Mouse (Mus musculus) retina, postnatal 1 day (tissue): ENCODE measurements around the gene Ube2q2.
"Not testable (repeated sequence)": the region's sequence is repeated elsewhere in the genome, so short reads cannot be mapped to it uniquely, and the experiment has no call there.

Experiments
- DNase-seq: peaks from one replicate; pipeline ENCODE4 v3.0.0-alpha.2; 2012

Ube2q2 gene

DNA sequence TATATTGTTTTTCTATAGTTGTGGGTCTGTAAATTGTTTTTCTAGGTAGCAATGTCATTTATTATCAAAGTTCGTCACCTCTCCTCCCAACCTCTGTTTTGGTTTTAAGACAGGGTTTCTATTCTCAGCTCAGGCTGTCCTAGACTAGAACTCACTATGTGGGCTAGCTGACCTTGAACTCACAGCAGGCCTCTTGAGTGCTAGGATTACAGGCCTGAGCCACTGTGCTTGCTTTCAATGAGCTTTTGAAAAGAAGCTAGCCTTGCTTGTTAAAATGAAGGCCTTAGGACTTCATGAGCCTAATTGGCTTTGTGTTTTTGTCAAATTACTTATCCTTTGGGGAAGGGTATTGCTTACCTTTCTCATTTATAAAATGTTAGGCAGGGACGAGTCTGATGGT lies 25.6 kb downstream of the Ube2q2 start:
- no peak for DNase-seq

DNA sequence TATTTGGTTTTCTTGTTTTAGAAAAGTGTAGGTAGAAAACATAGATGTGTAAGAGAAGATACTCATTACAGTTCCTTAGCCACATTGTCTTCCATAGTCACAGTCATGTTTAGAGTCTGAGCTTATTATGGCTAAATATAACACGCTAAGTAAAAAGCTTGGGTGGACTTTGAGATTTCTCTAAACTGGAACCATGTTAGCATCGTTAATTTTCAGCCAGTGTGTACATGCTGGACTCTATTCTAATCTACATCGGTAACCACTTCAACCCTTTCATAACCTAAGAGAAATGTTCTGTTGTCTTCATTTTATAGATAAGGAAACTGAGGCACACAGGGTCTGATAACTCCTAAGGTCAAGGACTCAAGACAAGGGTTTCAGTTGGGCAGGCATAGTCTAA lies 47.2 kb downstream of the Ube2q2 start:
- DNase-seq = no peak

DNA sequence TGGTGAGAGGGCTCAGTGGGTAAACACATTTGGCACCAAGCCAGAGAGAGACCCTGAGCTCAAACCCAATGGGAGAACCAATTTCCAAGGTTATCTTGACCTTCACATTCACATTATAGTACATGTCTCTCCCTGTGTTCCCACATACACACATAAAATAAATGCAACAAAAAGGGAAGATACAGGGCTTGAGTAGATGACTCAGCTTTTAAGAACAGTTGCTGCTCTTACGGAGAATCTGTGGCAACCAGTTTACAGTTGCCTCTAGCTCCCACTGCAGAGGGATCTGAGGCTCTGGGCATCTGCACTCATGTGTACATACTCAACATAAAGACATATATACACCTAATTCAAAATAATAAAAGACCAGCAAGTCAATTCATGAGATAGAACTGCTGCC lies 49.6 kb downstream of the Ube2q2 start:
- DNase-seq = no peak

DNA sequence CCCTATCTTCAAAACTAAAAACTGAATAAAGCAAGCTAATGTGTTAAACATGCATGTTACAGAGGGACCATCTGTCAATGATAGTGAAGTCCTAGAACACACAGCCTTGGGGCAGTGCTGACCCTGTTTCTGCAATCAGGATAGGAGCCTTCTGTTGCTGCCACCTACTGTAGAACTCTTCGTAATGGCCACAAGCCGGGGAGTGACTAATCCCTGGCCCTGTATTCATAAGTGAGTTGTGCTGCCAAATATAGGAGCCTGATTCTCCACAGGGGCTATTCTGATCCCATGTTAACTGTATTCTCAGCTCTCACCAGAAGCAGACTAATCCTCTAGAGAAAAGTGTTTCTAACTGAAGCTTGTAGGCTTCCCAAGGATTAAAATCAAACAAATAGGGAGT lies 50.7 kb downstream of the Ube2q2 start:
- peak; percentile 77 for DNase-seq

DNA sequence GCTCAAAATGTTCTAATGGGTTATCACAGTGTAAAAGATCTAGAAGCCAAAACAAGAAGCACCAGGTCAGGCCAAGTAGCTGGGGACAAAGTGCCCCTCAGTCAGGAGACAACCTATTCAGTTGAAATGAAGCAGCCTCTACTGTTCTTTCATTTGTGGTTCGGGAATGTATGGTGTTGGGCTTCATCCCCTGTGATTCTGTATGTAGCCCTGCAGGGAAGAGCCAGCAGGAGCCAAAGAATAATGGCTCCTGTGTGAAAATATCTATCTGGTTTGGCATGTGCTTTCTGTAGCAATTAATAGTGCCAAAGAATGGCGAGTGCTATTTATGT lies 59.8 kb downstream of the Ube2q2 start:
- DNase-seq = peak; percentile 11

DNA sequence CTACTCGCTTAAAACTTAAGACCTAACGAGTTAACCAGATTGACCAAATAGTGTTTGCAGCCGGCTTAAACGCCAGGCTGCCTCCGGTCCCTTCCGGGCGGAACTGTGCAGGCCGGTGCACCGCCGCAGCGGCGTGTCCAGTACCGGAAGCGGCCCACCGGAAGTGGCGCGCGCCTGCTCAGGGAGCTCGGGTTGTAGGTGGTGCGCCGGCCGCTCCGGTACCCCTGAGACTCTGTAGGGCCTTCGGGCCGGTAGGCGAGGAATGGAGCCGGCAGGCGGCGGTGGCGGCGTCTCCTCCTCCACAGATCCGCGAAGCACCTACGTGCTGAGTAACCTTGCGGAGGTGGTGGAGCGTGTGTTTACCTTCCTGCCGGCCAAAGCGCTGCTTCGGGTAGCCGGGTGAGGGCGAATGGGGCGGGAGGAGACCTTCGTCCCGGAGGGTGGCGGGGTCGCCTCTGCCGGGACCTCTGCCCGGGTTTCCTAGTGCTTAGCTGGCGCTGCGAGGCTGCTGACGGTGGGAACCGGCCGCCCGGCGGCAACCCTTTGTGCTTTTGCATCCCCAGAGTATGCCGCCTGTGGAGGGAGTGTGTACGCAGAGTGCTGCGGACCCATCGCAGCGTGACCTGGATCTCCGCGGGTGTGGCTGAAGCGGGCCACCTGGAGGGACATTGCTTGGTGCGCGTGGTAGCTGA lies 60.3 kb downstream of the Ube2q2 start, which contains the start of gene Fbxo22:
Gene Fbxo22 (plus strand): TSS at position 136 of the 692 bp plus-strand sequence.
- peak; percentile 93 for DNase-seq

DNA sequence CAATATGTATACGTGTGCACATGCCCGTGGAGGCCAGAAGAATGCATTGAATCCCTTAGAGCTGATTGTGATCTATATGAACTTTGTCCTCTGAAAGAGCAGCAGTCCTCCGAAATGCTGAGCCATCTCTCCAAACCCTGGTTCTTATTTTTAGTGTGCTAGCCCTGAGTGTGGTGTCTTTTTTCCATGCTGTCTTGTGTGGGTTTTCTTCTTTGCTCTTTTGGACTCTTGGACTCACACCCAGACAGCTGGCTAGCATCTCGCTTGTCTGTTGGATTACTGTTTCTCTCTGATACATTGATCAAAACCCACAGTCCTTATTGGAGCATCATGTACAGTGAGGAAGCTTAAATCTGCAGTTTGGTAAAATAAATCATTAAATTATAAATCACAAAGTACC lies 63.0 kb downstream of the Ube2q2 start:
- no peak for DNase-seq

DNA sequence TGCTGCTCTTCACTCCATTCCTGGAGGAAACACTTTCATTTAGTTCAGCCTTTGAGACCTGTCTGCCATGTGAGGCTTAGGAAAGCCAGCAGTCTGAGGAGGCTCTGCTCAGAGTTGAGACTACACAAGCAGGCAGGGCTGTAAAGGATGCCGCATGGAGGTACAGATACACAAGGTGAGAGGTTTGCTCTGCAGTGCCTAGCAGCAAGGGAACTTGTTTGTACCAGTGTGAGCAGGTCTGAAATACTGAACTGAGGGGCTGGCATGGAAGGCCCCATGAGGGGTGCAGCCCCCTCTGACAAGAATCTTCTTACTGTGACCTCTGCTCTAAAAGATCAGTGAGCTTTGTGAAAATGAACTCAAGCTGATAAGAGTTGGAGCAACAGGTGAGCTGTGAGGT lies 64.7 kb downstream of the Ube2q2 start:
- no peak for DNase-seq

DNA sequence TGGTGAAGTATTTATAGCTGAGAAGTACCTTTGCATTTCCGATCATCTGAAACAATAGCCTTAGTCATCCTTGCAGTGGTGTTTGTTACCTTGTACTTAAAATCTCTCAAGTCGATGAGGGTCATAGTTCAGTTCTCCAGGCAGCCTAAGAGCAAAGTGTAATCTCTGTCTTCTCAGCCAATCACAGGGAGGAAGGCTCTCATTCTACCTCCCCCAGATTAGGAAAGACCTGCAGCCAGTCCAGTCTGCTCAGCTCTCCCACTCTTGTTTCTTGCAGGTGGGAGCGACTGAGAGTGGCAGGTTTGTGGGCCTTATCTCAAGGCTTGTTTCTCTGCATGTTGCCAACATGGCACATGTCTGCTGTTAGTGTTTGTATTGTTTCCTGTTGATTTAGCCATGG lies 66.4 kb downstream of the Ube2q2 start:
- DNase-seq = no peak

DNA sequence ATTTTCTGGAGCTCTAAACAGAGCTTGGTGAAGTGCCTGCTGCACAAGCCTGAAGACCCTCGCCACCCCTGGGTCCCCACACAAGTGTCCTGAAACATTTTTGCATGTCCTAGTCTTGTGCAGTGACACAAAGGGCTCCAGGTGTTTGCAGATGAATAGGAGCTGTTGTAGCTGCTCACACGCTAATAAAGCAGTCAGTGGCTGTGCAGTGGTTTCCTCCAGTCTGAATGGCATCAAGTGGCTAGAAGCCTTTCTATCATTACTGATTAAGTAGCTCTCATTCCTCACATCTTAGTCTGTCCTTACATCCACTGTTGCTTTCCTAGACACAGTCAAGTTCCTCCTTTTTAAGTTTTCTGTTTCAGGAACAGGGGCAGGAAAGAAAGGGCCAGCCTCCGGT lies 67.0 kb downstream of the Ube2q2 start:
- no peak for DNase-seq

DNA sequence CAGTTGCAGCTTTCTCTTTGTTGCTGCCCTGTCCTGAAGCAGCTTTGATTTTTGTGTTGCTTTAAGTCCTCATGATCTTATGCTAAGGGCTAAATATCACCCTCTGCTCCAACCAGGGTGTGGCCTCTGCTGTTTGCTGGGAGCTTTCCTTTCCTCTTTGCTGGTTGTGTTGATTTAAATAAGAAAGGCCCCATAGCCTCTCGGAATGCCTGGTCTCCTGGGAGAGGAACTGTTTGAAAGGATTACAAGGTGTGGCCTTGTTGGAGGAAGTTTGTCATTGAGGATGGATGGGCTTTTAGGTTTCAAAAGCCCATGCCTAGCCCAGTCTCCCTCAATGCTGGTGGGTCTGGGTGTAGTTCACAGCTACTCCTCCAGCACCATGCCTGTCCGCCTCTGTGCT lies 67.4 kb downstream of the Ube2q2 start:
- DNase-seq = no peak

DNA sequence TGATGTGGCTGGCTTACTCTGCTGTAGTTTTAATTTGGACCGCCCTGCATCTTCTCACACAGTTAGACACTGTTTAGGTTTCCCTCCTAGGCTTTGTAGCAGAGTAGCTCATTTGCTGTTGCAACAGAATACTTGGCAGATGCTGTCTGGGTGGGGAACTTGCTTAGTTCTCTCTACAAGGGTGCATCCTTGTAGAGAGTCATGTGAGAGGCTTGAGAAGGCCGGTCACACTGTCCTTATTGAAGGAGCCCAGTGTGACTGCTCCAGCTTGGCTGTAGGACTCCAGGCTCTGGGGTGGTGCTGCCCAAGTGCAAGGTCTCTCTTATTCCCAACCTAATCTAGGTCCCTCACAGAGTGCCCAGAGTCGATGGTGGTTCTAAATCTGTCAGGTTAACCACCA lies 68.7 kb downstream of the Ube2q2 start:
- DNase-seq = no peak

DNA sequence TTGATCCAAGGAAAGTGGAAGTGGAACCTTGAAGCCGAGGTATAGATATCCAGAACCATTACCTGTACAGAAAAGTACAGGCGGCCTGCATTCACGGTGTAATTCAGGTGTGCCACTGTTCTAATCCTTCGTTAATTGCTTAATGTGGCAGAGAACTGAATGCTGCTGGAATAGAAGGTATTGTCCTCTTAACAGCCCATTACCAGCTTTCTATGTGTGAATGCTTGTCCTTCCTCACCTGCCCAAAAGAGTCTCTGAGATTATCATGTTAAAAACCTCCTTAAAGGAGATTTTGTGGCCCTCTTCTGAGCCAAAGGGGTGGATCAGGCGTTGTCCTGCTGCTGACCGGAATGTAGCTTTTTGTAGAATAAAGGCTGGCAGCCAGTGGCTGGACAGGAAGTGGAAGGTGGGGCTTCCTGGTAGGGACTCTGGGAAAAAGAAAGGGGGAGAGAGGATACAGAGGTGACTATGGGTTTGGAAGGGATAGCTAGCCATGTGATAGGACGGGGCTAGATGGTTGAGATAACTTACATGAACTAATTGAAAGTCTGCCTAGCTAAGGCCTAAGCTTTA lies 76.6 kb downstream of the Ube2q2 start:
- no peak for DNase-seq

DNA sequence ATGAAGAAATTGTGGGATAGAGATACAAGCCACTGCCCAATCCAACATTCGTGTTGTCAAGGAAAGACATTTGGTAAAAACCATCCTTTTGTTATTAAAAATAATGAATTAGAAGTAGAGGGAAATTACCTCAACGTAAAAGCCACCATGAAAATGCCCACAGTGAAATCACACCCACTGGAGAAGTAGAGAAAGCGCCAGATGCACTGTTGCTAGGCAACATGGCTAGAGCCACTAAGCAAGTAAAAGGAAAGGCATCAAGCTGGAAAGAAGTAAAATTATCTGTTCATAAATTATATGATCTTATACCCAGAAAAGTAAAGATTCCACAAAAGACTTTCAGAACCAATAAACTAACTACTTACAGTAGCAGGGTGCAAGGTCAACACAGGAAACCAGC lies 77.6 kb downstream of the Ube2q2 start:
- DNase-seq = no peak

DNA sequence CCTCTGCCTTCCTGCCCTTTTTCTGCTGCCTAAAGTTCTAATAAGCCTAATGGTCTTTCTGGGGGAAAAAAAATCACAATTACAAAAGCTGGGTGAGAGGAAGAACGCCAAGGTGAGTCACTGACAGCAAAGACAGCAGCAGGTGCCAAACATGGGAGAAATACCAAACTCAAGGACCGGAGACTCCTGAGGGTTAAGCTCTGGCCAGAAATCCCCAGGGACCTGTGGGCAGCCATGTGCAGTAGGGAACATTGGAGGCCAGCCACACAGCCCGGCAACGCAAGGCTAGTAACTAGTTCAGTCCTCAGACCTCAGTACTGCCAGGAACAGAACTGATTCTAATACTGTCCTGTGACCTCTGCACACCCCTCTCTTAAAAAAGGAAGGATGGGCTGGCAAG lies 79.5 kb downstream of the Ube2q2 start:
- no peak for DNase-seq

DNA sequence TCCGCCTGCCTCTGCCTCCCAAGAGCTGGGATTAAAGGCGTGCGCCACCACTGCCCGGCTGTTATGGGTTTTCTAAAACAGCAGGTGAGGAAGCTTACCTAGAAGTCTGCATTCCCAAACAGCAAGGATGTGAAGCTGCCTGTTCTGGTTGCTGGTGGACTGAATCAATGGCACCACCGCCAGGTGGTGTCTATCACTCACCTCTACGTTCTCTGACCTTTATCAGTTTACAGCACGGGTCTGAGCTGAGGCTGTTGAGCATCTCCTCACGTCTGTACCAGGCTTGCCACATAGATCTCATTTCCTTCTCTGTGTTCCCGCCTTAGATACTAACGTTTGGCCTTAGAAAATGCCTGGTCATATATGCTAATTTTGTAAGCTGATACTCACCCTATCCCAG lies 80.4 kb downstream of the Ube2q2 start:
- DNase-seq = no peak

DNA sequence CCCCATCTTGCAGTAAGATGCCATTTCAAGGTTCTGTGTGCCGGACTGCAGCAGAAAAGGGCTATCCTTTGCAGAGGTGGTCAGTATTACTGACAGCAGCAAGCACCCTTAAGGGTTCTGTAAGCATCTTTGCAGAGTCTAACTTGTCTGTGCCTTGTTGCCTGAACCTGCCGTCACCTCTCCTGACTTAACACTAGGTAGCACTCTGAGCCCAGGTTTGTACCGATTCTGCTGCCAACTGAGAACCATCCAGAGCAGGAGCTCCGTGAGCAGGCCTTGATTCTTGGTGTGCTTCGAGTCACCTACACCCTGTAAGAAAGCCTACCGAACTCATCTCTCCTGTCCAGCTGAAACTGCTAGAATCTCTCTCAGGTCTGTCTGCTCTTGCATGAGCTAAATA lies 82.9 kb downstream of the Ube2q2 start:
- DNase-seq = peak; percentile 19

DNA sequence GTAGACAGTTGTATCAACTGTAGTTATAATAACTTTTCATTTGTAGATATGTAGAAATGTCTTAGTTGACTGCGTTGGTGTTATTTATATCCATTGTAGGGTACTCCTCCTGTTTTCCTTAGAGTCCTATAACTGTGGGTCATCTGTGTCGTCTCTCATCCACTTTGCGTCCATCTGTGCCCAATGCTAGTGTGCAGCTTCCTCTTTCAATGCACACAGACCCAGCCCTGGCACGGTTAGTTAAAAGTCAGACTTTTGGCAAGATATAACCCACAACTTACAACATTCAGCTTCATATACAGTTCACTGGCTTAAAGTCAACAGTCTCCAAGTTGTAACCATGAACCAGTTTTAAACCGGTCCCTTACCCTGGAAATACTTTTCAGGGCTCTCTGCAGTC lies 83.5 kb downstream of the Ube2q2 start:
- no peak for DNase-seq

DNA sequence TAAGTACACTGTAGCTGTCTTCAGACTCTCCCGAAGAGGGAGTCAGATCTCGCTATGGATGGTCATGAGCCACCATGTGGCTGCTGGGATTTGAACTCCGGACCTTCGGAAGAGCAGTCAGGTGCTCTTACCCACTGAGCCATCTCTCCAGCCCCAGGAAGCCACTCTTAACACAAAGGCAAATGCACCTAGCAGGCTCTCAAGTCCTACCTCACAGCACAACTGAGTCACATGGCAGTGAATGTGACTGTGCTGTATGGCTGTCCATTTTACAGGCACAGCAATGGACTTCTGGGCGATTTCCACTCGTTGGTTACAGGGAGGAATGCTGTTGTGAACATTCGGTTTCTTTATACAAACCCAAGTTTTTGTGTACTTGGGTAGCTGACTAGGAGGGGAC lies 83.9 kb downstream of the Ube2q2 start:
- DNase-seq = no peak

DNA sequence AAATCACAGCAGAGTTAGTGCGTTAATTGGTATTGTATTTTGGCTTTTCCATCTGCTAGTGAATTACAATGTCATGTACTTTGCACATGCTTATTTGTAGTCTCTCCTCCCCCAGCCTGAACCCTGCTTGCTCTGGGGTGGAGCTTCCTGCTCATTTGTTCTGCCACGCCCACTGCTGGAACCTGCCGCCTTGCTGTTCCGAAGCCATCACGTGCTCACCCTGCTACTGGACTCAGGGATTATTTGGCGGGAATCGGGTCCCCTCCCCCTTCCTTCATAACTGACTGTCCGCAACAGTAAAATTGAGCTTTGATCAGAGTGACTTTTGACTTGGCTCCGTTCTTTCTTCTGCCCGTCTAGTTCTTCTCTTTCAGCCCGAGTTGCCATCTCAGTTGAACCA lies 84.4 kb downstream of the Ube2q2 start:
- DNase-seq = not testable (repeated sequence)

DNA sequence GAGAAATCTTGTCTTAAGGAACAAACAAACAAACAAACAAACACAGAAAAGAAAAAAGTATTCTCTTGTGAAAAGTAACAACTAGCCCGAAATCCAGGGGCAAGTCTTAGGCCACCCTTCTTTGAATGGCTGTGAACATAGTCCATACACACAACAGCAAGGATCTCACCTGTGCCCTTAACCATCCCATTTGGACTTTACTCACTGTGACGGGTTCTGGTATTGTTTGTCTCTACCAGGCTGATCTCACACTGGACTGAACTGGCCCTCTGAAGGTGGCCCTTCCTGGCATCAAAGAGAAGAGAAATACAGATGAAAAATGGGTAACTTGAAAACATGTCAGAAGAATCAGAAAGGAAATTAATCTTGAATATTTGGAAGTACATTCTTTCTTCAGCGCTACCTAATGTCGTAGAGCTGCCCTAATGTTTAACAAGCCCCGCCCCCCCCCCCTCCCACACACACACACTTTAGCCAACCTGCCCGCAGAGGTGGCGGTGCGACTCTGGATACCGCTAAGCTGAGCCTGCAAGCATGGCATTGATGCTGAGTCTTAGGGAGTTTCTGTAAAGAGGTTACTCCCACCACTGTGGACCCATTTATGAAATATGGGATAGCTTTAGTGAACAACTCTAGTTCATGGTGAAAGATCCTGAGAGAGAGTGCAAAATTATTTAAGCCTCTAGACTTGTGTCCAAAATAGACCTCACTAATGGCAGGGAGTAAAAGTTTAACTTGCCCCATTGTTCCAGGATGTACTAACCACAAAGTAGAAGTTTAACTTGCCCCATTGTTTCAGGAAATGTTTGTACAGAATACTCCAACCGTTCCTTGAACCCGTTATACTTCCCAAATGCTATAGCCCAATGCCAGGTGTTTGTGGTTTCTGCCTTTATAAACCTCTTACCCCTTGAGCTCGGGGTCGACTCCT lies 87.8 kb downstream of the Ube2q2 start:
- DNase-seq = no peak

DNA sequence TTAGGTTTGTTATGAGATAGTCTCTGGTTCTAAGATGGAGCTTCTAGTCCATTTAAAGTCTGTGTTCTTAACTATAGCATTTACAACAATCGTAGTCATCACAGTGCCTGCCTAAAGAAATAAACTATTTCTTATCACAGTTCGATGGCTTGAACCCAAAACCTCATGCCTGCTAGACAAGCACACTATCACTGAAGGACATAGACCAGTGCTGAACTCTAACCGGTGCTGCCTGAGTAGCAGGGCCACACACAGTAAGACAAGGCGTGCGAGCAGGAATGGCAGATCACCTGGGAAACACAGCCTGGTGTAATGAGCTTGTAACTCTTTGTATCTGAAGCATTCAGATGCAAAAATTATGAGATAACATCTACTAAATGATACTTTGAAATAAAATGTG lies 92.2 kb downstream of the Ube2q2 start:
- no peak for DNase-seq

DNA sequence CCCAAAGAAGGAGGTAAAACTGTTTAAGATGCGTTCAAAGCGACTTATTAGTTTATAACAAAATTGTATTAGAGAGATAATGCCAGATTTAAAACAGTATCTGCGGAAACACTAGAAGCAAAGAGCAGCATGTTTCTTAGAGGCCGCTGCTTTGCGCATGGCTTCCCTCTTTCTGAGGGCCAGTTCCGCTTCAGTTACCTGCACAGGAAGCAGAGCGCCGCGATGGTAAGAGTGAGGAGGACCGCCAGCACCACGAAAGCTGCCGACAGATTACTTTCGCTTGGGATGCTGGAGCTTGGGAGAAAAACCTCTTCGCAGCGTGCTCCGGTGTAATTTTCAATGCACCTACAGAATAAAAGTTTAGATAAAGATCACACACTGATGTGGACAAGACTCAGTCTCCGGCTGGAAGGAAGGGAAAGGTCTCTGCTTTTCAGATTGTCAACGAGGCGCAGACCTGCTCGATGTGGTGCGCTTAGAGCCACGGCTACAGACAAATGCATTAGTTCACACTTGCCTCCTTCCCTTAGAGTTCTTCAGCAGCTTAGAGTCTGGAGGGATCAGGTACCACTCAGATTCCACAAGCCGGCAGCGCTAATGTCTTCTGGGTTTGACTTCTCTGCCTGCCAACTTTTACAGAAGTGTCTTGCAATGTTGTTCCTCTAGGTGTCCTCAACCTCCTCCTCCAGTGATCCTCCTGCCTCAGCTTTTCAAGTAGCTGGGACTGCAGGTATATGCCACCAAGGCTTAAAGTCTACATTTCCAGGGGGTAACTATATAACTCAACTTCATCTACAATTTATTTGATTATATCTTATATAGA lies 93.4 kb downstream of the Ube2q2 start:
- DNase-seq = peak; percentile 25
